Mouse (Mus musculus) myocyte (in vitro differentiated cells): ENCODE results near the gene C1qtnf5. TPM values are rescaled to one million over a fixed set of nuclear protein-coding genes. Genes with fewer than 3 reads are reported as not detected.

ENCODE experiments used
- H3K27me3 ChIP-seq: one replicate; pipeline ENCODE4 v1.6.1; 2011; ENCODE audit not compliant: control insufficient read depth, insufficient read depth, insufficient read length
- H3K36me3 ChIP-seq: one replicate; pipeline ENCODE4 v1.6.1; 2011; ENCODE audit not compliant: control insufficient read depth, insufficient read depth
- H3K4me2 ChIP-seq: one replicate; pipeline ENCODE4 v1.6.1; 2011; ENCODE audit warnings: low read depth, control low read depth
- H3K4me3 ChIP-seq: one replicate; pipeline ENCODE4 v1.5.1; 2011; ENCODE audit warnings: mild to moderate bottlenecking, control low read depth, moderate library complexity
- H3K79me2 ChIP-seq: one replicate; pipeline ENCODE4 v1.6.1; 2011; ENCODE audit not compliant: control insufficient read depth, insufficient read depth
- H3ac ChIP-seq: one replicate; pipeline ENCODE4 v1.6.1; 2011; ENCODE audit not compliant: control insufficient read depth, insufficient read length
- CEBPB ChIP-seq: IDR thresholded peaks from 2 replicates; pipeline ENCODE4 v1.6.1; 2011; ENCODE audit warnings: mild to moderate bottlenecking, moderate library complexity; ENCODE audit not compliant: poor library complexity, insufficient read depth, severe bottlenecking
- E2F4 ChIP-seq: IDR thresholded peaks from one replicate; pipeline ENCODE4 v1.6.1; 2011; ENCODE audit warnings: mild to moderate bottlenecking, control low read depth, moderate library complexity; ENCODE audit not compliant: insufficient read depth
- MAX ChIP-seq: IDR thresholded peaks from one replicate; pipeline ENCODE4 v1.6.1; 2011; ENCODE audit warnings: low read depth, mild to moderate bottlenecking, control low read depth
- MYOD1 ChIP-seq, 3 experiments: IDR thresholded peaks; one replicate each; pipeline ENCODE4 v1.6.1; 2011; ENCODE audit warnings: control low read depth in 2 of 3, low read depth in 2 of 3, mild to moderate bottlenecking in 2 of 3, moderate library complexity in 1 of 3; ENCODE audit not compliant: insufficient read length in 2 of 3, control insufficient read depth in 1 of 3
- MYOG ChIP-seq, 3 experiments: IDR thresholded peaks; one replicate each; pipeline ENCODE4 v1.6.1; 2011; ENCODE audit warnings: control low read depth in 2 of 3, low read depth in 2 of 3, mild to moderate bottlenecking in 2 of 3; ENCODE audit not compliant: insufficient read length in 2 of 3, control insufficient read depth in 1 of 3, insufficient read depth in 1 of 3
- POLR2A ChIP-seq: IDR thresholded peaks from one replicate; pipeline ENCODE4 v1.6.1; 2011; ENCODE audit warnings: low read depth, mild to moderate bottlenecking, control low read depth, moderate library complexity; ENCODE audit not compliant: insufficient read length
- POLR2AphosphoS2 ChIP-seq: IDR thresholded peaks from one replicate; pipeline ENCODE4 v1.6.1; 2011; ENCODE audit warnings: low read depth, control low read depth; ENCODE audit not compliant: insufficient read length
- REST ChIP-seq: IDR thresholded peaks from one replicate; pipeline ENCODE4 v1.6.1; 2011; ENCODE audit warnings: mild to moderate bottlenecking, control low read depth, moderate library complexity; ENCODE audit not compliant: insufficient read depth, insufficient read length
- SRF ChIP-seq: IDR thresholded peaks from one replicate; pipeline ENCODE4 v1.6.1; 2011; ENCODE audit warnings: low read depth; ENCODE audit not compliant: control insufficient read depth, insufficient read length
- TCF12 ChIP-seq: IDR thresholded peaks from one replicate; pipeline ENCODE4 v1.6.1; 2011; ENCODE audit warnings: mild to moderate bottlenecking, control low read depth; ENCODE audit not compliant: poor library complexity, insufficient read depth, severe bottlenecking
- TCF3 ChIP-seq: IDR thresholded peaks from one replicate; pipeline ENCODE4 v1.6.1; 2011; ENCODE audit warnings: low read depth, control low read depth; ENCODE audit not compliant: insufficient read length
- USF1 ChIP-seq: IDR thresholded peaks from one replicate; pipeline ENCODE4 v1.6.1; 2011; ENCODE audit warnings: low read depth, mild to moderate bottlenecking, control low read depth, moderate library complexity
- polyA plus RNA-seq: library from polyadenylated mRNA; unstranded; fragments of >200 nt; fragmentation: generic; extraction: Trizol; gene quantifications from one replicate; pipeline ENCODE4 v1.2.1, GENCODE M21; 2012; ENCODE audit warnings: missing spikeins

The C1qtnf5 gene
- polyA plus RNA-seq, 1 experiment: 0.61 TPM

GRCm38 (mm10) chr9:44113105-44113789, 6.2 kb downstream of the C1qtnf5 start, which contains the start of the genes Gm49380 and Rnf26:
Gene Gm49380 (minus strand): TSS chr9:44113500.
Gene Rnf26 (minus strand): TSS chr9:44113517.
- Histone ChIP-seq H3ac (peak within 1 kb of the TSS; percentile 94), H3K36me3 (no peaks in the 10 kb centered on the region), H3K79me2 (peaks cover 25% of the 10 kb centered on the region), H3K4me2 (peak within 1 kb of the TSS; percentile 68), H3K27me3 (no peaks in the 10 kb centered on the region), H3K4me3 (peak within 1 kb of the TSS; percentile 45)
- TF ChIP-seq TCF3: no peak
- peak; percentile 85 for TF ChIP-seq E2F4
- TF ChIP-seq POLR2AphosphoS2: peak; percentile 49
- peak; percentile 17 for TF ChIP-seq SRF
- TF ChIP-seq MYOD1 (IDR thresholded peaks at IDR 0.05; ENCODE audit: control insufficient read depth in 1 of 3, insufficient read length in 2 of 3, low read depth in 2 of 3): no peak
- TF ChIP-seq POLR2A: peak; percentile 75

- Histone ChIP-seq H3K27me3 (no peaks in the 10 kb centered on the region), H3K4me3 (no peak overlapping the region), H3ac (no peak overlapping the region), H3K79me2 (peaks cover 13% of the 10 kb centered on the region), H3K36me3 (no peaks in the 10 kb centered on the region), H3K4me2 (no peak overlapping the region)
- TF ChIP-seq POLR2AphosphoS2: no peak
- TF ChIP-seq SRF: no peak
- TF ChIP-seq CEBPB: no peak
- TF ChIP-seq MYOG (IDR thresholded peaks at IDR 0.05; ENCODE audit: control insufficient read depth in 1 of 3, insufficient read depth in 1 of 3, insufficient read length in 2 of 3, low read depth in 2 of 3): no peak
- TF ChIP-seq TCF3: no peak
- no peak for TF ChIP-seq TCF12
- TF ChIP-seq MYOD1 (IDR thresholded peaks at IDR 0.05; ENCODE audit: control insufficient read depth in 1 of 3, insufficient read length in 2 of 3, low read depth in 2 of 3): no peak
- TF ChIP-seq POLR2A: no peak
- TF ChIP-seq USF1: no peak
- TF ChIP-seq E2F4: no peak
- no peak for TF ChIP-seq MAX
- no peak for TF ChIP-seq REST
Measured at GRCm38 (mm10) chr9:44114453-44114852, 7.4 kb downstream of the C1qtnf5 start.

GRCm38 (mm10) chr9:44115599-44115998, 8.6 kb downstream of the C1qtnf5 start:
- H3K27me3 ChIP-seq: no peaks in the 10 kb centered on the region
- no peaks in the 10 kb centered on the region for H3K36me3 ChIP-seq
- H3ac ChIP-seq: no peak overlapping the region
- no peak for TF ChIP-seq E2F4
- TF ChIP-seq REST: no peak
- TF ChIP-seq USF1: no peak
- TF ChIP-seq POLR2AphosphoS2: no peak
- TF ChIP-seq SRF: no peak
- TF ChIP-seq MYOG (IDR thresholded peaks at IDR 0.05; ENCODE audit: control insufficient read depth in 1 of 3, insufficient read depth in 1 of 3, insufficient read length in 2 of 3, low read depth in 2 of 3): no peak
- peaks cover 2% of the 10 kb centered on the region for H3K79me2 ChIP-seq
- no peak overlapping the region for H3K4me3 ChIP-seq
- no peak overlapping the region for H3K4me2 ChIP-seq

- H3ac ChIP-seq: no peak overlapping the region
- H3K79me2 ChIP-seq: no peaks in the 10 kb centered on the region
- H3K4me3 ChIP-seq: no peak overlapping the region
- H3K36me3 ChIP-seq: no peaks in the 10 kb centered on the region
- no peak overlapping the region for H3K4me2 ChIP-seq
- TF ChIP-seq MAX (no peak), POLR2AphosphoS2 (no peak), TCF12 (no peak), SRF (no peak)
- H3K27me3 ChIP-seq: no peaks in the 10 kb centered on the region
Measured at GRCm38 (mm10) chr9:44116182-44116581, 9.1 kb downstream of the C1qtnf5 start.

- Histone ChIP-seq H3ac (no peak overlapping the region), H3K27me3 (no peaks in the 10 kb centered on the region), H3K4me2 (no peak overlapping the region), H3K4me3 (no peak overlapping the region), H3K36me3 (no peaks in the 10 kb centered on the region), H3K79me2 (no peaks in the 10 kb centered on the region)
- TF ChIP-seq TCF3: no peak
- TF ChIP-seq MYOD1 (IDR thresholded peaks at IDR 0.05; ENCODE audit: control insufficient read depth in 1 of 3, insufficient read length in 2 of 3, low read depth in 2 of 3): no peak
- no peak for TF ChIP-seq CEBPB
- TF ChIP-seq POLR2AphosphoS2: no peak
- TF ChIP-seq E2F4: no peak
- no peak for TF ChIP-seq MAX
- TF ChIP-seq USF1: no peak
- no peak for TF ChIP-seq SRF
- no peak for TF ChIP-seq POLR2A
- no peak for TF ChIP-seq MYOG (IDR thresholded peaks at IDR 0.05; ENCODE audit: control insufficient read depth in 1 of 3, insufficient read depth in 1 of 3, insufficient read length in 2 of 3, low read depth in 2 of 3)
- no peak for TF ChIP-seq TCF12
Measured at GRCm38 (mm10) chr9:44119011-44119410, 12.0 kb downstream of the C1qtnf5 start.
